Mouse (Mus musculus) thymus, postnatal 36 days (tissue): ENCODE data around the gene Nrxn1.

ENCODE experiments used
- DNase-seq, 2 experiments: peaks; one replicate each; pipeline ENCODE4 v3.0.0; 2022; ENCODE audit warnings: mixed read lengths in 2 of 2

Gene Nrxn1

DNA sequence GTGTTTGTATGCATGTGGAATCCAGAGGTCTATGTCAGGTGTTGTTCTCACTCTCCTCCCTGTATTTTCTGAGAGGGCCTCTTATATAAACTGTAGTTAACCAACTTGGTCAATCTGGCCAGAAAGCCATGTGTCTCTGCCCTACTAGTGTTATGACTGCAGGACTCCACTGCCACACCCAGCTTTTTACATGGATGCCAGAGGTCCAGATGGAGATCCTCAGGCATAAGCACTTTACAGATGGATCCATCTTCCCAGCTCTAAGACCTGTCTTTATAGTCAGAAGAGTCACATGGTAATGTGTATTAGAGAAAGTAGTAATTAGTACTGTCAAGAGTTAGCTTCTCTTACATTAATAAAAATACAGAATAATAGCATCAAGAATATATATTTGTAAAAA lies 285.7 kb downstream of the Nrxn1 start:
- no peak for DNase-seq

DNA sequence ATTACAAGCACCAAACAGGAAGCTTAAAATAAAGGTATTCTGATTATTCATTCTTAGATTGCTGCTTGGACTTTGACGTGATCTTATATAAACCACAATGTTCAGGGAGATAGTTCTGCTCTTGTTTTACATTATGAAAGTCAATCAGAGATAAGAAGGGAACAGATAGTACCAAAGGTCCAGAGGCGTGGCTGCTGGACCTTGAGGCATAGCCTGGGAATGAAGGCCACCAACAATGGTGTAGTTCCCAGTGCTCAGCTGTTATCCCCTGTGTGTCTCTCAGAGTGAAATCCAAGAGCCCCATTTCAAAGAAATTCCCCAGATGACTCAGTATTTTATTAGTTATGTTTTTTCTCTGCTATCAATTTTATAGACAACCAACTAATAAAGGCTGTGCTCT lies 294.2 kb downstream of the Nrxn1 start:
- no peak for DNase-seq

DNA sequence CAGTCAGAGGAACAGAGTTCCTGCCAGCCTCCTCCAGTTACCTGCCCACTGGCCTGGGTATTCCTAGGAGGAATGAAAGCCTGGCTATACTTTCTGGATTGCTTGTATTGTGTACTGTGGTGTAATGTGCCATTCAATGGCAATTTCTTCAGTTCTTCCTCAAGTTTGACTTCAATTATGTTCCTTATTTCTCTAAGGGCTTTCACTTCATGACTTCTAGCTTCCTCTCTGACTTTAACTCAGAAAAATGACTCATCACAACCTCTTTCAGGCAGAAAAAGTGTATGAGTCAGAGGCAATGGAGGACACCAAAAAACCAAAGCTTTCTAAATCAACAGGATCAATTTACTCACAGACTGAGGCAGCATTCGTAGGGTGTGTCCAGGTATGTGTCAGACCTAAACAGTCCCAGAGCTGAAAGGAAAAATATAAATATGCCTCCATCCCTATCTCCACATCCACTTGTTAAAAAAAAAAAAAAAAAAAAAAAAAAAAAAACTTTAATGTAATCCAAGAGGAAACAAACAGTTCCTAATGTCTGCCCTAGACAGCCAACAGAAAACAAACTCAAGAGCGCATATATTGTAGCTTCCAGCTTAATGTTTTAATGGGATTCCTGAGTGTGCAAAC lies 295.1 kb downstream of the Nrxn1 start:
- DNase-seq, result no peak

DNA sequence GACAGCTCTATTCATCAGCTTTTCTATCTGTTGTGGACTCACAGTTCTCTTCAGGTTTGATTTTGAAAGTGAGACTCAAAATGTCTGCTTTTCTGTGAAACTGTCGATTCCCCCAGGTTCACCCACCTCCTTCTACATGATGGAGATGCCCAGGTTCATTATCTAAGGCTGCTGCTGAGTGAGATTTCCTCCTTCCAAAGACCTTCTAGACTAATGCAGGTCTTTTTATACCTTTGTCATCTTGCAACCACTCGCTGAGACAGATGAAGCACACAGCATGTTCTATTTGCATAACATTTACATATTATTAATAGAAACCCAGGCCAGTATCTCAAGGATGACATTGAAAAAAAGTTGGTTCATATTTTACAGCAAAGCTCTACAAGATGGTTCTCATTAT lies 295.9 kb downstream of the Nrxn1 start:
- no peak for DNase-seq

DNA sequence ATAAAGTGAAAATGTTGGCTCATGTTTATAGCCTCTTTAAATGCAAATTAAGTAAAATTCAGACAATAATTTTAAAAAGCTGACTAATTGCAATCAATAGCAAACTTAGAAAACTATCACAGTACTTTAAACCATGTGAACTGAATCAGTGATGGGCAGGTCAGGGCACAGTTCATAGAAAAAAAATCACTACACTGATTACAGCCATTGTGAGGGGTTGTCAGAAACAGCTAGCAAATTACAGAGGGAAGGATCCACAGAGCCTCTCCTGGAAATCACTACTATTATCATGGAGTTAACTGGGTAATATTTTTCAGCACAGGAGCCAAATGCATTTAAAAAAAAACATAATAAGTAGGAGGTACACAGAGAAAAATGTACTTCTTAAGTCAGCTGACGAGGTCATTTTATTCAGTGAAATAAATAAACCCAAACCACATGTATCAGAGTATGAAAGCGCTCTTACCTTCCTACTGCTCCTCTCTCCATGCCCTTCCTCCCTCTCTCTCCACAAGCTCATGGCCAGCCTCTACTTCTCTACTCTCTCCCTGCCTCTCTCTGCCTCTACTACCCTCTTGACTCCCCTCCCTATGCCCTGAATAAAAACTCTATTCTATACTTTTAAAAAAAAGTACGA lies 304.3 kb downstream of the Nrxn1 start:
- DNase-seq, result no peak

DNA sequence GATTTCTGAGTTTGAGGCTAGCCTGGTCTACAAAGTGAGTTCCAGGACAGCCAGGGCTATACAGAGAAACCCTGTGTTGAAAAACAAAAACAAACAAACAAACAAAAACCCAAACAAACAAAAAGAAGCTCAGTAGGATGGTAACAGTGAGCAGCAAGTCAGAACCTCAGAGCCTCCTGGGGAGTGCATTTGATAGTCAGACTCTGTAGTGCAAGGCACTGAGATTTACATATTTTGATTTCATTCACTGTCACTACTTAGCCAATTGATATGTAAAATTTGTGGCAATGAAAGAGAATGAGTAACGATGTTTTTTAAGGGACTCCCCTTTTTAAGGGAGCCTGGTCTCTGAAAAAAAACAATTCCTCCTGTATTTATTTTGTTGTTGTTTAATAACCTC lies 304.8 kb downstream of the Nrxn1 start:
- no peak for DNase-seq

DNA sequence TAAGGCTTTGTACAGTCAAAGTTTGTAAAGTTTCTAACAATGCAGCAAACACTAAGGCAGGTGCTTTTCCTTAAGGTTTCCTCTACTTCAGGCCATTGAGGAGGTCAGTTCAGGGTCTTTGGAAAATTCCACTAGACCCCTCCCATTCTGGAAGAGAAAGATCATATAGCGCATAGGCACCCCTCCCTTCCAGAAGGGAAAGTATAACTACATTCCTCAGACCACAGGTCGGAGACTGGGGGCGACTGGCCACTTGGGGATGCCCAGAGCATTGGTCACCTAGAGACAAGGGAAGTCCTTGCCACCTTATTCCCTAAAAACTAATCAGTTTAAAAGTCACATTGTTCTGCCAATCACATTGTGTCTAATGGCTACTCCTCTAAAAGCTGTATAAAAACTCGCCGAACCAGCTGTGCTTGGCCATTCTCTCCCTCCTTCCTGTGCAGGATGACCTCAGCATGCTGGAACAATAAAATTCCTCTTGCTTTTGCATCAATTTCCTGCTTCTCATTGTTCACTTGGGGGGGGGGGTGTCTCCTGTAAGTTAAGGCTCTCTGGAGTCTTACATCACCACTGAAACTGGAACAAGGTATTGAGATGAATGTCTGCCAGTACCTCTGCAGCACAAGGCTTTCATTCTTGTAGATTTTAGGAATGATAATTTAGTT lies 305.6 kb downstream of the Nrxn1 start:
- DNase-seq, result no peak

DNA sequence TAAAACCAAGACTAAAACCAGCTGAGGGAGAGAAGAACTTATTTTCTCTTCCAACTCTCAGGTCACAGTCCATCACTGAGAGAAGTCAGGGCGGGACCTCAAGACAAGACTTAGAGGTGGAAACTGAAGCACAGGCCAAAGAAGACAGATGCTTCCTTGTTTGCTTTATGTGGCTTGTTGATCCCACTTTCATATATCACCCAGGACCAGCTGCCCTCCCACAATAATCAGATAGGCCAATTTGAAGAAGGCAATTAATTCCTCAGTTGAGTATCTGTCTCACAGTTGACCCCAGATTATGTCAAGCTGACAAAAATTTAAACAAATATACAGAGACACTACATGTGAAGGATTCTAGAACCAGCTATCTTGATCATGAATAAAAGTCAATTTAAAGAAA lies 312.4 kb downstream of the Nrxn1 start:
- DNase-seq, result no peak

DNA sequence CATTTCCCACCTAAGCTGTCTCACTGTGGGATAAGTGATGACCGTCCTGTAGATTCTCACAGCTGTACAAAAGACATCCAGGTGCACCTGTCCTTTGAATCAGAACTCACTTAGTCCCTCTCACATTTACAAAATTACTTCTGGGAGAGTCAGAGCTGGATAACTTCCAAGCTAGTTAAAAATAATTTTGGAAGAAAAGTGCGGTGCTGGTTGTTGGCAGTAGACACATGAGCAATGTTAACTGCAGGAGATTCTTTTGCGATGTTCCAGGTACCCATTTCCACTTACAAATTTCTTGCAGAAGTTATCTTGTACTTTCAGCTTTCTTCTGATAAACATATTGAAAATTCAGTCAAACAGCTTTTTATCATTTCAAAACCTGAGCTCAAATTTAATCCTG lies 317.5 kb downstream of the Nrxn1 start:
- DNase-seq, result no peak

DNA sequence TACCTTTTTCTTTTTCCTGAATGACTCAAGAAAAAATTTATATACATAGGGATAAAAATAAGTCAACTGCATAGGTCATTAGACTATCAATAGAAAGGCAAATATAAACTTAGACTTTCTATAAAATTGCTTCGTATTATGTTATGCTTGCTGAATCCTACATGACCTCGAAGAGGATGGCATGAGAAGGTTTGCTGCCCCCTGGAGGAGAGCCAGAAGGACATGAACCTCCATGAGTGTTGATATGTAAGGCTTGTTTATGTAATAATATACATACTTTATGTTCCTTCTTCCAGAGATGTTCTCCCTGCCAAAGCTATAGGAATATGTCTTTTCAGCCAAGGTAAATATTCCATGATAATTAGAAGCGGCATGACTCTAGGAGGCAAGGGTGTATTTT lies 319.6 kb downstream of the Nrxn1 start:
- DNase-seq, result no peak

DNA sequence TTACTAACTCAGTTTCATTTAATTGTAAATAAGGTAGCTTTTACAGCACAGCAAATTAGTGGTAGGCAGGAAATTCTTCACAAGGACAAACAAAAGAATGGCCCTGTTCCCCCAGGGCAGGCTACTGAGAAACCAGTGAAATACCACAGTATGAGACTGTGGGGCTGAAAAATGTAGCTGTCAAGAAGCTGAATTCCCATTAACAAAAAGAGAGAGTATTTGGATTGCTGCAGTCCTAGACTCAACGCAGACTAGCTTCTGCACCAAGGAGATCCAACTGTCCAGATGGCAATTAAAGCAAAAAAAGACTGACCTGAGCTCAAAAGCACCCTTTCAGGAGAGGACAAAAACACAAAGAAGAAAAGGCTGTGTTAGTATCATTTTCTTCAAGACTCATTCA lies 324.7 kb downstream of the Nrxn1 start:
- no peak for DNase-seq

DNA sequence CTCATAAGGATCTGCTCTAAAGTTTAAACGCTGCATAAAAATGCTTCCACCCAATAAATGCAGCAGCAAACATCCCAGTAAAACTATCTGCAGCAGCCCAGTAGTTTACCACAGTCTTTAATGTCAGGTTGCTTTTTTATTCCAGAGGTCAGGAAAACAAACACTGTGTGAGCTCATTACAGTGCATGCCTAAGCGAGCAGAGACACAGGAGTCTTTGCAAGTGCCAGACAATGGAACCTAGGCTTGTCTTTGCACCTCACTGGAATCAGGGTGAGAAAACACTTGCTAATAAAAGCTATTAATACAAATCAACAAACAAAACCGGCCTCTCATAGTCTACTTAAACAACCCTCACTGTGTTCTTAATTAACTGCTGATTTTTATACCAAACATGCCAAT lies 365.7 kb downstream of the Nrxn1 start:
- no peak for DNase-seq

DNA sequence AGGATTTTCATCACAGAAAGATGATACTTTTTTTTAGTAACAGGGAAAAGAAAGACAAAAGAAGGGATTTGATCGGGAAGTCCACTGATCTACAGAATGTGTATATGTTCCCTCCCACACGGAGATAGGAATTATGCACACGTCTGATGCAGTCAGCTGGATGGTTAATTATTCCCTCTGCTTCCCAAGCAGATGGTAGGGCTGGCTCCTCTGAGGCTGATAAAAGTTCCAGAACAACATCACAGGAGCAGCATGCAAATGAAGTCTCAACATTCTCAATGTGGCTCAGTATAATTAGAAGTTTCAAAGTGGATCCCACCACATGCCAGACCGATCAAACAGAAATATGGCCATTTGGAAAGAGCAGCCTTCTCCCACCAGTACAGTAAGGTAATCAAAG lies 388.1 kb downstream of the Nrxn1 start:
- no peak for DNase-seq

DNA sequence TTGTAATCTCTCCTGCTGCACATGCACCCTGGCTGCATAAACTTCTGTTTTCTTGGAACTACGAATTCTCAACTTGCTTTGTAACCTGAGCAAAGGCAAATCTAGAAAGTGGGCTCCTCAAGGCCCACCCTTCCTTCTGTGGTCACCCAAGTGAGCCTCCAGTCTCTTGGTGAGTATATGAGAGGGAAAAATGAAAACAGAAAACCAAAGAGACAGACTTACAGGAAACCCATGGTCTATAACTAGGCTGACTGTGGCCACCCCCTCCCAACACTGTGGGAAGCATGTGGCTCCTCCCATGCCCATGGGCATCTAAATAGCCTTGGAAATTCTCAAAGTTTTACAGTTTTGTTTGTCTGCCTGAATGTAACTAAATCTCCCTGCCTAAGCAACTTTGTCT lies 390.2 kb downstream of the Nrxn1 start:
- DNase-seq, result no peak

DNA sequence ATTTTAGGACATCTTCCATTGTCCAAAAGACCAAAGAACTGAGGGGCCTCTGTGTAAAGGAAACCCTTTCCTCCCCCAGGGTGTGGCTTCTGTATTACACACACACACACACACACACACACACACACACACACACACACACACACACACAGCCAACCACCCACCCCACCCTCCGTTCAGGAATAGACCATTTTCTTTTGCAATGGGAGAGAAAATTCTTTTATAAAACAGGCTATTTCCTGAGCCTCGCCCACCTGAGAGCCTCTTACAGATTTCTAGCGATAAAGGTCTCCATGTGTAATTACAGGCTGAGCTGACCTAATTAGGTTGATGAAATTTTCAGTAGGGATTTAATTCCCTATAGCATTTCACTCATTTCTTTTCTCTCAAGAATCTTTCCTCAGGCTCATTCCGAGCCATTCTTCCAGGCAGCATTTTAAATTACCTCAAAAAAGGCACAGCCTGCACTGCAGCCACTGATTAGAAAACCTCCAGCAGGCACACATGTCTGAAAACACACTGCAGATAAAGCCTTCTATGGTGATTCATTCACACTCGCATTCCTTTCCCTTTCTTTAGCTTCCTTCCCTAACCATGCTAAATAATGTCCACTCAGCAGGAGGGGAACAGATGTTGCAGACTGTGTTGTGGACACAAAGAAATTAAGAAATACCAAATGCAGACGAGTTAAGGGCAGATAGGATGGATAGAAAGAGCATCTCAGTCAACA lies 396.6 kb downstream of the Nrxn1 start:
- DNase-seq, result no peak

DNA sequence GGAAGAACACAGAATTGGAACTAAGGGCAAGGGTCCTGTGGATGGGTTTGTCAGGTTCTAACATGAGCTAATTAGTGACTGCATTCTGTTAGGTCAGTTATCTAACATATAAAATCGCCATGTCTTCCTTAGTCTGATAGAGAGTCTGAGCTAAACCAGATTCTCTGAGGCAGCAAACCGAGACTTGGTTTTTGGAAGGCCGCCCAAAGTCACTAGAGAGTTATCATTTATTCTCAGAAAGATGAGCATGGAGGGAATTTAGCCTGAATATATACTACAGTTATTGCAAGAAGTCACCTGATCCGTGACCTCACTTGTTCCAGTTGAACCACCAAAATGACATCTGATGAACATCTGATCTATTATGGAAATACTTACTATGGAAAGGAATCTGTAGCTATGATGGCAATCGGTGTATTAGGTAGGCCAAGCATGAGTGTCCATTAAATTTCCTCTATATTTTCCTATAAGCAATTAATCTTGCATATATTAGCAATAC lies 397.7 kb downstream of the Nrxn1 start:
- no peak for DNase-seq

DNA sequence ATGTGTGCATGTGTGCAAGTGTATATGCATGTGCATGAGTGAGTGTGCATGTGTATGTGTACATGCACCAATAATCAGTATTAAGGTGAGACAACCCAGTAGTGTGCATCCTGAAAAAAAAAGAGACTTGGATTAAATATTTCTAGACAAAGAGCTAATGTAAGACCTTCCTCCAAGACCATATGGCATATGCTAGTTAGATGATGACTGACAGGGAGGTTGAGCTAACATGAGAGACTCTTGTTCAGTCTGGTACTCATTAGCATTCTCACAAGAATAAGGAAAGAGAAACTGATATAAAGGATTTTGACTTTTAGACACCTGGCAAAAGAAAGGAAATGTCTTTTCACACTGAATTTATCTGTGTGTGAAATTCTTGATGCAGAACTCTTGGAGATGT lies 408.7 kb downstream of the Nrxn1 start:
- no peak for DNase-seq

DNA sequence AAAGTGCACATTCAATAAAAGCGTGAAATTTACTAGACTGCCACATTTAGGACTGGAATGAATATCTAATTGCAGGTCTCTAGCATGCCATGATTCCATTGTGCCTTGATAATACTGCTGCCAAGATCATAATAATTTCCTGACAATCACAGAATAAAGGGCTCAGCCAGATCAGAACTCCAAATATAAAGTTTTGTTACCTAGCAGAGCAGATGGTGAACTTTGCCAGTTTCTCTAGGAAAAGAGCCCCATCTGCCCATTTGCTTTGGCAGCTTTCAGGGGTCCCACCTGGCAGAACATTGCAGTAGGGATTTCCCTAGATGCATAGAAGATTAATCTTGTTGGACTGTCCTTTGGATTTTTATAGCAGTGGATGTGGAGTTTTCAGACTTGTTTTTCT lies 411.9 kb downstream of the Nrxn1 start:
- DNase-seq, result no peak

DNA sequence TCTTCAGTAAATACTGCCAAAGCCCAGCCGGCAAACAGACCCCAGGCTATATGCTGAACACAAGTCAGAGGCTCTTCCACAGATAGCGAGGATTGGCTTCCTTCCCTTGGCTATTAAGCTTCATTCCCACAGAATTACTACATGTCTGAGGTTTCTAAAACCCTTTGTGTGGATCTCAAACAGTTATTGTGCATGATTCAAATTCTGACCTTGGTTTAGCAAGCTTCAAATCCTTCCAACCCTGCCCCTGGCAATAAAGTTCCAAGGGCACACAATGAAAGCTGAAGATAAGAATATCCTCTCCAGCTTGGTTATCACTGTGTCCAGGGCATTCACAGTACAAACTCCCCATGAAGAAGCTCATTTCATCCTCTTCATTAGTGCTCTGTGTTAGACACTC lies 416.2 kb downstream of the Nrxn1 start:
- no peak for DNase-seq

DNA sequence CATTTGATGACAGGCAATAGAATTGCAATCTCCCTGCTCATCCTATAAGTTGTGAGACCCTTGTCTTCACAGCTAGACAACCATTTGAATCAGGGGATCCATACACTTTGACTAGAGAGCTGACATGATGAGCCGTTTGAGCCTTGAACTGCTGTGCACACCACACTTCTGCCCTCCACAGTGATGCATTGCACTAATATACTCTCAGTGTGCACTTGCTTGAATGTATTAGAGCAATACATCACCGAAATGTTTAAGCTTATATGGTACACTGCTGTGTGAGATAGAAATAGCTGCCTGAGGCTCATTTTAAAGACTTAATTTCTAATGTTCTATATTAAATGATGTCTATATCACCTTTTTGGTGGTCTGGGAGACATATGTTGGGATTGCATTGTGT lies 430.6 kb downstream of the Nrxn1 start:
- DNase-seq, result no peak

DNA sequence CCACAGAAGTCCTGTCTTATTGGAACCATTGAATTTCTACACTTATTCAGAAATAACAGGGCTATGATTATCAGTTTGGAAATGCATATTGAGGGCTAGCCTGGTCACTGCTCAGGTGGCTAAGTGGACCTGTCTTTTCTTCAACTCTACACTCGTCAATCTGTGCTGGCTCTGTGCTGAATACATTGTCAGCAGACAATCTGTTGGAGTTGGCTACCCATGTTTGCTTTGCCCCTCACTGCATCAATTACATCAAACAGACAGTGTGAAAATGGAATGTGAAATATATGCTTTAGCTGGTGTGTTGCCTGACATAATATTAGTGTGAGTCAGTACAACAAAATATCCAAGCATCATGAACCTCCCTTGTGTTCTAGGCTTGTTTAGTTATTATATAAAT lies 438.4 kb downstream of the Nrxn1 start:
- no peak for DNase-seq

DNA sequence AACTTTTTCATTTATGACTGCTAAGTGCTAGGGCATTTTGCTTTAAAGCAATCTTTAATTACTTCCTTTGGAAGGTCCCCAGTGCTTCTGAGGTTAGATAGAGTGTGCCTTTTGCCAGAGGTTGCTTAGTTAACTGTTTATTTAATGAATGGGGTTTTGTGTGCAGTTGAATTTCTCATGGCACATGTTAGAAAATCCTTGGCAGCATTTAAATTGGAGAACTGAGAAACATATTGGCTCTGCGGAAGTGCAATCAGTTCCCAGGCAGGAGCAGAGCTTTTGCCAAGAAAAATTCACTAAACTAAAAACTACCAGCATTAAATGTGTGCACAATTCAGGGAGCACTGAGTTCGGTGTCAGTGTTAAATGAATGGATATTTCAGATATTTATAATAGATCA lies 439.5 kb downstream of the Nrxn1 start:
- no peak for DNase-seq

DNA sequence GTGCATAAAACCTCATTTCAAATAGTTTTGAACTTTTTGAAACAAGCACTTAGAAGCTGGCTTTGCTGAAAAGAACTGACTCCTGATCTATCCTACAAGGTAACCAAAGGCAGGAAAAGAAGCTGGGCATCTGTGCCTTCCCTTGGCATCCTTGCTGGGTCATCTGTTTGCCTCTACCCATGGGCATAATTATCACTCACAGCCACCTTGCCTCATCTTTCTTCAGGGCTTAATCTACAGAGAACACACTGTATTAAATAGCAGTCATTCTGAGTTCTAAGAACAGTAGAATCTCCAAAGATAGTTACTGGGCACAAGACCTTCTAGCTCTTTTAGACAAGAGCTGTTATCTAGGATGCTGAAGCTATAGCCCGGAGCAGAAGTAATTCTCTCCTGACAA lies 442.6 kb downstream of the Nrxn1 start:
- no peak for DNase-seq
